ENCODE assay signal across 19 mouse cellular contexts in genomic region chr17:6752375-6752774, GRCm38 (mm10). TPM values are rescaled to one million over a fixed set of nuclear protein-coding genes. Genes with fewer than 3 reads are reported as not detected.
A peak's percentile ranks its signal among the peaks of the same experiment; 100 is the strongest.
DNase-seq lines count a peak whose midpoint lies in the region; ATAC-seq lines count a peak whose summit lies in the region.
"Had no signal": no experiment of that assay in that cellular context is flagged by ENCODE, and none has a peak within 500 bp of the region (broad histone marks: within the 10 kb centered on the region; RNA-seq: fewer than 3 reads in every experiment).

No protein-coding gene starts in this region.

- no peaks in the 10 kb centered on the region for H3K9me3 ChIP-seq in forebrain, embryonic 10.5 days
- no peaks in the 10 kb centered on the region for H3K9me3 ChIP-seq in forebrain, embryonic 11.5 days (ENCODE audit: control insufficient read depth, low read length)
- no peaks in the 10 kb centered on the region for H3K9me3 ChIP-seq in hindbrain, embryonic 11.5 days (ENCODE audit: control insufficient read depth, low read length)
- H3K9me3 ChIP-seq in hindbrain, embryonic 14.5 days (ENCODE audit: control insufficient read depth, low read length) = no peaks in the 10 kb centered on the region
- no peaks in the 10 kb centered on the region for H3K9me3 ChIP-seq in embryonic facial prominence, embryonic 10.5 days
- H3K9me3 ChIP-seq in limb, embryonic 12.5 days = no peaks in the 10 kb centered on the region
- H3K9me3 ChIP-seq: forebrain, embryonic 15.5 days; intestine, embryonic 15.5 days; midbrain, embryonic 13.5 days; neural tube, embryonic 13.5 days had no signal

- DNase-seq in forebrain, embryonic 10.5 days (ENCODE audit: extremely low spot score, low spot score) = no peak
- DNase-seq in forebrain, embryonic 11.5 days (ENCODE audit: low spot score) = no peak
- DNase-seq in hindbrain, embryonic 11.5 days (ENCODE audit: low spot score) = peak; percentile 25
- DNase-seq in hindbrain, embryonic 14.5 days (ENCODE audit: low spot score) = no peak
- DNase-seq in embryonic facial prominence, embryonic 10.5 days (ENCODE audit: low spot score) = peak; percentile 71
- no peak for DNase-seq in left cerebral cortex, postnatal 25 days (ENCODE audit: low spot score in 2 of 2)
- DNase-seq in adrenal gland, adult 2 months = no peak
- DNase-seq: adrenal gland, postnatal 36 days; gastrocnemius, postnatal 10 days; kidney, postnatal 4 days; lung, postnatal 14 days; right cerebral cortex, adult 18-20 months had no signal

- H3K36me3 ChIP-seq in forebrain, embryonic 10.5 days (replicated peaks) = peaks cover 96% of the 10 kb centered on the region
- no peaks in the 10 kb centered on the region; the same call in 1 of the 2 replicates for H3K36me3 ChIP-seq in forebrain, embryonic 11.5 days (ENCODE audit: control insufficient read depth, insufficient read depth, low read length)
- no peaks in the 10 kb centered on the region for H3K36me3 ChIP-seq in hindbrain, embryonic 11.5 days (ENCODE audit: control insufficient read depth, insufficient read depth, low read length)
- 0 out of 2 replicates have a peak, but pooled peaks cover 3% of the 10 kb centered on the region for H3K36me3 ChIP-seq in hindbrain, embryonic 14.5 days (replicated peaks; ENCODE audit: control insufficient read depth, insufficient read depth)
- H3K36me3 ChIP-seq in embryonic facial prominence, embryonic 10.5 days (replicated peaks) = peaks cover 54% of the 10 kb centered on the region
- peaks cover 17% of the 10 kb centered on the region for H3K36me3 ChIP-seq in limb, embryonic 12.5 days

- peaks cover 38% of the 10 kb centered on the region for H3K4me1 ChIP-seq in forebrain, embryonic 10.5 days
- peaks cover 2% of the 10 kb centered on the region; the same call in 1 of the 2 replicates for H3K4me1 ChIP-seq in forebrain, embryonic 11.5 days (replicated peaks; ENCODE audit: control insufficient read depth, insufficient read depth, low read length)
- H3K4me1 ChIP-seq in hindbrain, embryonic 11.5 days (replicated peaks; ENCODE audit: control insufficient read depth, insufficient read depth, low read length) = peaks cover 5% of the 10 kb centered on the region
- peaks cover 5% of the 10 kb centered on the region; the same call in 1 of the 2 replicates for H3K4me1 ChIP-seq in hindbrain, embryonic 14.5 days (replicated peaks; ENCODE audit: control insufficient read depth, insufficient read depth, low read length)
- peaks cover 34% of the 10 kb centered on the region for H3K4me1 ChIP-seq in embryonic facial prominence, embryonic 10.5 days
- peaks cover 23% of the 10 kb centered on the region for H3K4me1 ChIP-seq in limb, embryonic 12.5 days (replicated peaks)

- intact Hi-C loops in left cerebral cortex, postnatal 25 days (cut with DNase I) = no loop called here

- no peak overlapping the region for H3K4me2 ChIP-seq in forebrain, embryonic 11.5 days (ENCODE audit: low read depth, low read length, severe bottlenecking)
- H3K4me2 ChIP-seq in hindbrain, embryonic 11.5 days (replicated peaks; ENCODE audit: low read depth, low read length) = no peak overlapping the region
- no peak overlapping the region for H3K4me2 ChIP-seq in hindbrain, embryonic 14.5 days (replicated peaks)
- H3K4me2 ChIP-seq in limb, embryonic 12.5 days = no peak overlapping the region
- H3K4me2 ChIP-seq: forebrain, embryonic 15.5 days; intestine, embryonic 15.5 days; liver, embryonic 11.5 days; midbrain, embryonic 13.5 days; neural tube, embryonic 13.5 days had no signal

- H3K9ac ChIP-seq in forebrain, embryonic 11.5 days (ENCODE audit: low read length) = no peak overlapping the region
- H3K9ac ChIP-seq in hindbrain, embryonic 11.5 days (ENCODE audit: low read depth, low read length) = no peak overlapping the region
- H3K9ac ChIP-seq in hindbrain, embryonic 14.5 days = no peak overlapping the region
- H3K9ac ChIP-seq in limb, embryonic 12.5 days (replicated peaks) = no peak overlapping the region
- H3K9ac ChIP-seq: forebrain, embryonic 15.5 days; intestine, embryonic 15.5 days; midbrain, embryonic 13.5 days; neural tube, embryonic 13.5 days had no signal

- no peak overlapping the region for H3K4me3 ChIP-seq in forebrain, embryonic 10.5 days
- H3K4me3 ChIP-seq in forebrain, embryonic 11.5 days (ENCODE audit: low read depth, low read length) = no peak overlapping the region
- H3K4me3 ChIP-seq in hindbrain, embryonic 11.5 days (ENCODE audit: low read depth, low read length) = no peak overlapping the region
- H3K4me3 ChIP-seq in hindbrain, embryonic 14.5 days (replicated peaks; ENCODE audit: low read length) = no peak overlapping the region
- H3K4me3 ChIP-seq in embryonic facial prominence, embryonic 10.5 days = no peak overlapping the region
- H3K4me3 ChIP-seq in limb, embryonic 12.5 days (replicated peaks) = no peak overlapping the region
- H3K4me3 ChIP-seq: forebrain, embryonic 15.5 days; intestine, embryonic 15.5 days; left cerebral cortex, adult 2 months; midbrain, embryonic 13.5 days; neural tube, embryonic 13.5 days had no signal

- 54% methylated on average over 7 of the region's 7 CpGs for WGBS in forebrain, embryonic 10.5 days
- WGBS in forebrain, embryonic 11.5 days = 53% methylated on average over 7 of the region's 7 CpGs
- WGBS in hindbrain, embryonic 11.5 days = 53% methylated on average over 7 of the region's 7 CpGs
- WGBS in hindbrain, embryonic 14.5 days = 53% methylated on average over 7 of the region's 7 CpGs
- 30% methylated on average over 7 of the region's 7 CpGs for WGBS in embryonic facial prominence, embryonic 10.5 days
- WGBS in limb, embryonic 12.5 days = 20% methylated on average over 7 of the region's 7 CpGs

- H3K27me3 ChIP-seq in forebrain, embryonic 10.5 days (ENCODE audit: poor library complexity, severe bottlenecking) = no peaks in the 10 kb centered on the region
- no peaks in the 10 kb centered on the region for H3K27me3 ChIP-seq in forebrain, embryonic 11.5 days (ENCODE audit: control insufficient read depth, insufficient read depth, low read length)
- H3K27me3 ChIP-seq in hindbrain, embryonic 11.5 days (ENCODE audit: control insufficient read depth, insufficient read depth, low read length) = no peaks in the 10 kb centered on the region
- no peaks in the 10 kb centered on the region for H3K27me3 ChIP-seq in hindbrain, embryonic 14.5 days (ENCODE audit: control insufficient read depth, insufficient read depth, low read length)
- H3K27me3 ChIP-seq in embryonic facial prominence, embryonic 10.5 days (replicated peaks; ENCODE audit: low read depth, poor library complexity, severe bottlenecking) = no peaks in the 10 kb centered on the region
- H3K27me3 ChIP-seq in limb, embryonic 12.5 days = no peaks in the 10 kb centered on the region
- H3K27me3 ChIP-seq: forebrain, embryonic 15.5 days; intestine, embryonic 15.5 days; neural tube, embryonic 13.5 days had no signal

- no peak for ATAC-seq in forebrain, embryonic 11.5 days (replicated peaks; ENCODE audit: low FRiP score)
- no peak for ATAC-seq in hindbrain, embryonic 11.5 days (ENCODE audit: low FRiP score)
- ATAC-seq in hindbrain, embryonic 14.5 days (ENCODE audit: low FRiP score) = no peak
- no peak for ATAC-seq in limb, embryonic 12.5 days (ENCODE audit: insufficient number of reproducible peaks, insufficient read depth, low FRiP score, low TSS enrichment, low read depth)
- ATAC-seq: forebrain, embryonic 15.5 days; intestine, embryonic 15.5 days; midbrain, embryonic 13.5 days had no signal

- 0 out of 2 replicates have a peak overlapping the region, but pooled peaks have one; percentile 5 for H3K27ac ChIP-seq in forebrain, embryonic 10.5 days
- no peak overlapping the region for H3K27ac ChIP-seq in forebrain, embryonic 11.5 days (ENCODE audit: low read depth, low read length)
- no peak overlapping the region for H3K27ac ChIP-seq in hindbrain, embryonic 11.5 days (ENCODE audit: low read depth, low read length)
- no peak overlapping the region for H3K27ac ChIP-seq in hindbrain, embryonic 14.5 days
- peak overlapping the region; percentile 40 for H3K27ac ChIP-seq in embryonic facial prominence, embryonic 10.5 days (replicated peaks)
- peak overlapping the region; percentile 68 for H3K27ac ChIP-seq in limb, embryonic 12.5 days
- H3K27ac ChIP-seq: forebrain, embryonic 15.5 days; intestine, embryonic 15.5 days; left cerebral cortex, adult 2 months; midbrain, embryonic 13.5 days had no signal

RNA-seq across cellular contexts. Expression of gene Ezr, which starts 30.2 kb away (rescaled TPM):
- 103 and 116 TPM in 2 replicates for polyA plus RNA-seq in forebrain, embryonic 10.5 days (2016; fragmentation: Nextera tagmentation; extraction: Ambion mirVana)
- polyA plus RNA-seq in forebrain, embryonic 11.5 days (2014; fragmentation: Nextera tagmentation; extraction: Ambion mirVana) = 122 and 135 TPM in 2 replicates
- 73.8 and 91.1 TPM in 2 replicates for polyA plus RNA-seq in hindbrain, embryonic 11.5 days (2014; fragmentation: Nextera tagmentation; extraction: Ambion mirVana)
- polyA plus RNA-seq in hindbrain, embryonic 14.5 days (2014; fragmentation: Nextera tagmentation; extraction: Ambion mirVana) = 60.1 and 67.4 TPM in 2 replicates
- polyA plus RNA-seq in embryonic facial prominence, embryonic 10.5 days (2016; fragmentation: Nextera tagmentation; extraction: Ambion mirVana) = 51.6 and 55.0 TPM in 2 replicates
- polyA plus RNA-seq in limb, embryonic 12.5 days (2016; fragmentation: Nextera tagmentation; extraction: Ambion mirVana) = 40.1 and 46.9 TPM in 2 replicates
- total RNA-seq in left cerebral cortex, postnatal 25 days (2021) = 10 to 100 TPM; 44.7 to 55.6 TPM
- total RNA-seq in adrenal gland, adult 2 months (2021) = 10 to 100 TPM; 23.2 to 27.3 TPM
- polyA plus RNA-seq in adrenal gland, adult 2 months (2012; rRNA removed) = 5.6 and 6.2 TPM in 2 replicates

Comparison
In these comparisons a context has a peak if more than half of its experiments do, and no peak if none do; other contexts are left out.
1. DNase-seq: peak in hindbrain, embryonic 11.5 days (single experiment) and embryonic facial prominence, embryonic 10.5 days (single experiment); none in forebrain, embryonic 10.5 days (single experiment), forebrain, embryonic 11.5 days (single experiment), hindbrain, embryonic 14.5 days (single experiment), left cerebral cortex, postnatal 25 days (0 of 2) and adrenal gland, adult 2 months (single experiment).
2. H3K27ac ChIP-seq: peak in forebrain, embryonic 10.5 days (single experiment), embryonic facial prominence, embryonic 10.5 days (single experiment) and limb, embryonic 12.5 days (single experiment); none in forebrain, embryonic 11.5 days (single experiment), hindbrain, embryonic 11.5 days (single experiment) and hindbrain, embryonic 14.5 days (single experiment).